Mouse (Mus musculus): ENCODE data around the gene Cldn10. TPM values are rescaled to one million over a fixed set of nuclear protein-coding genes. Genes with fewer than 3 reads are reported as not detected.

Cldn10 gene
- total and polyA plus RNA-seq, 2 experiments from 2014 or later = 2.4 to 11.3 TPM

- Histone ChIP-seq H3K36me3 (ENCODE audit: insufficient read depth) (peaks cover 26% of the 10 kb centered on the region; the same call in 1 of the 2 replicates), H3K27me3 (ENCODE audit: insufficient read depth, low read length) (no peaks in the 10 kb centered on the region), H3K4me3 (ENCODE audit: low read depth, low read length) (no peak overlapping the region), H3K9ac (no peak overlapping the region), H3K4me2 (ENCODE audit: low read depth) (no peak overlapping the region), H3K9me3 (ENCODE audit: low read length) (no peaks in the 10 kb centered on the region), H3K27ac (ENCODE audit: low read depth, low read length) (no peak overlapping the region), H3K4me1 (ENCODE audit: insufficient read depth) (peaks cover 2% of the 10 kb centered on the region; the same call in 1 of the 2 replicates)
- WGBS = 93% methylated on average over 6 of the region's 6 CpGs
- no peak for DNase-seq
- no peak for ATAC-seq
- no peak for TF ChIP-seq CTCF (IDR thresholded peaks at IDR 0.05; ENCODE audit: low read depth)
These were observed 82.0 kb downstream of the Cldn10 start for GRCm38 (mm10) chr14:118869712-118870111.

- DNase-seq (no peak), ATAC-seq (no peak)
- H3K4me3 ChIP-seq (ENCODE audit: low read depth, low read length) = no peak overlapping the region
- no peak overlapping the region for H3K9ac ChIP-seq
- no peak overlapping the region for H3K4me2 ChIP-seq (ENCODE audit: low read depth)
- H3K9me3 ChIP-seq (ENCODE audit: low read length) = no peaks in the 10 kb centered on the region
- no peak for TF ChIP-seq CTCF (IDR thresholded peaks at IDR 0.05; ENCODE audit: low read depth)
- H3K36me3 ChIP-seq (ENCODE audit: insufficient read depth) = peaks cover 56% of the 10 kb centered on the region
- H3K4me1 ChIP-seq (ENCODE audit: insufficient read depth) = no peaks in the 10 kb centered on the region
- H3K27me3 ChIP-seq (ENCODE audit: insufficient read depth, low read length) = no peaks in the 10 kb centered on the region
- WGBS = 92% methylated on average over 4 of the region's 4 CpGs
- no peak overlapping the region for H3K27ac ChIP-seq (ENCODE audit: low read depth, low read length)
These were observed 86.4 kb downstream of the Cldn10 start for GRCm38 (mm10) chr14:118874126-118874525.

GRCm38 (mm10) chr14:118874786-118875415, 87.2 kb downstream of the Cldn10 start:
- 85% methylated on average over 10 of the region's 10 CpGs for WGBS
- Histone ChIP-seq H3K4me3 (ENCODE audit: low read depth, low read length) (no peak overlapping the region), H3K9me3 (ENCODE audit: low read length) (no peaks in the 10 kb centered on the region), H3K9ac (no peak overlapping the region), H3K27me3 (ENCODE audit: insufficient read depth, low read length) (no peaks in the 10 kb centered on the region), H3K36me3 (ENCODE audit: insufficient read depth) (peaks cover 64% of the 10 kb centered on the region), H3K4me1 (ENCODE audit: insufficient read depth) (no peaks in the 10 kb centered on the region), H3K27ac (ENCODE audit: low read depth, low read length) (no peak overlapping the region), H3K4me2 (ENCODE audit: low read depth) (no peak overlapping the region)
- DNase-seq (no peak), ATAC-seq (no peak)
- TF ChIP-seq CTCF (IDR thresholded peaks at IDR 0.05; ENCODE audit: low read depth) = no peak

GRCm38 (mm10) chr14:118878346-118878910, 90.7 kb downstream of the Cldn10 start:
- no peaks in the 10 kb centered on the region for H3K4me1 ChIP-seq (ENCODE audit: insufficient read depth)
- no peaks in the 10 kb centered on the region for H3K9me3 ChIP-seq (ENCODE audit: low read length)
- no peak overlapping the region for H3K9ac ChIP-seq
- no peaks in the 10 kb centered on the region for H3K27me3 ChIP-seq (ENCODE audit: insufficient read depth, low read length)
- H3K27ac ChIP-seq (ENCODE audit: low read depth, low read length) = no peak overlapping the region
- H3K36me3 ChIP-seq (ENCODE audit: insufficient read depth) = peaks cover 73% of the 10 kb centered on the region
- no peak overlapping the region for H3K4me2 ChIP-seq (ENCODE audit: low read depth)
- DNase-seq (no peak), ATAC-seq (no peak)
- no peak overlapping the region for H3K4me3 ChIP-seq (ENCODE audit: low read depth, low read length)
- 87% methylated on average over 11 of the region's 11 CpGs for WGBS
- TF ChIP-seq CTCF (IDR thresholded peaks at IDR 0.05; ENCODE audit: low read depth) = no peak

- Histone ChIP-seq H3K27ac (ENCODE audit: low read depth, low read length) (no peak overlapping the region), H3K27me3 (ENCODE audit: insufficient read depth, low read length) (no peaks in the 10 kb centered on the region), H3K9ac (no peak overlapping the region), H3K4me1 (ENCODE audit: insufficient read depth) (no peaks in the 10 kb centered on the region), H3K9me3 (ENCODE audit: low read length) (no peaks in the 10 kb centered on the region), H3K4me3 (ENCODE audit: low read depth, low read length) (no peak overlapping the region), H3K4me2 (ENCODE audit: low read depth) (no peak overlapping the region), H3K36me3 (ENCODE audit: insufficient read depth) (peaks cover 70% of the 10 kb centered on the region)
- TF ChIP-seq CTCF (IDR thresholded peaks at IDR 0.05; ENCODE audit: low read depth) = no peak
- DNase-seq = no peak
- ATAC-seq = no peak
- 67% methylated on average over 10 of the region's 10 CpGs for WGBS
These were observed 93.0 kb downstream of the Cldn10 start for GRCm38 (mm10) chr14:118880696-118881095.

- Histone ChIP-seq H3K4me1 (ENCODE audit: insufficient read depth) (no peaks in the 10 kb centered on the region), H3K4me2 (ENCODE audit: low read depth) (no peak overlapping the region), H3K36me3 (ENCODE audit: insufficient read depth) (peaks cover 76% of the 10 kb centered on the region), H3K9me3 (ENCODE audit: low read length) (no peaks in the 10 kb centered on the region), H3K4me3 (ENCODE audit: low read depth, low read length) (no peak overlapping the region), H3K9ac (no peak overlapping the region), H3K27me3 (ENCODE audit: insufficient read depth, low read length) (no peaks in the 10 kb centered on the region), H3K27ac (ENCODE audit: low read depth, low read length) (no peak overlapping the region)
- DNase-seq (no peak), ATAC-seq (no peak)
- WGBS = 79% methylated on average over 18 of the region's 18 CpGs
- no peak for TF ChIP-seq CTCF (IDR thresholded peaks at IDR 0.05; ENCODE audit: low read depth)
These were observed 95.9 kb downstream of the Cldn10 start for GRCm38 (mm10) chr14:118883344-118884249.

GRCm38 (mm10) chr14:118884250-118884556, 96.5 kb downstream of the Cldn10 start:
- Histone ChIP-seq H3K4me1 (ENCODE audit: insufficient read depth) (no peaks in the 10 kb centered on the region), H3K27me3 (ENCODE audit: insufficient read depth, low read length) (no peaks in the 10 kb centered on the region), H3K36me3 (ENCODE audit: insufficient read depth) (peaks cover 76% of the 10 kb centered on the region), H3K9me3 (ENCODE audit: low read length) (no peaks in the 10 kb centered on the region), H3K27ac (ENCODE audit: low read depth, low read length) (no peak overlapping the region), H3K4me3 (ENCODE audit: low read depth, low read length) (no peak overlapping the region), H3K9ac (no peak overlapping the region), H3K4me2 (ENCODE audit: low read depth) (no peak overlapping the region)
- DNase-seq (no peak), ATAC-seq (peak; percentile 48; the same call in 1 of the 2 replicates)
- whole genome bisulfite sequencing = 74% methylated on average over 7 of the region's 7 CpGs
- TF ChIP-seq CTCF (IDR thresholded peaks at IDR 0.05; ENCODE audit: low read depth) = no peak

All from forebrain, postnatal 0 days (tissue).